23 mouse cellular contexts compared by ENCODE assay signal in genomic region chr13:4523201-4523838, GRCm38 (mm10). TPM values are rescaled to one million over a fixed set of nuclear protein-coding genes. Genes with fewer than 3 reads are reported as not detected.
DNase-seq lines count a peak whose midpoint lies in the region; ATAC-seq and TF ChIP-seq lines count a peak whose summit lies in the region.
"Had no signal": no experiment of that assay in that cellular context is flagged by ENCODE, and none has a peak within 500 bp of the region (broad histone marks: within the 10 kb centered on the region; RNA-seq: fewer than 3 reads in every experiment).

TSS of gene Akr1c20 (minus strand) at chr13:4523345.

- H3K4me3 ChIP-seq in kidney, postnatal 0 days (replicated peaks; ENCODE audit: low read depth, low read length): no peak within 1 kb of the TSS
- H3K4me3 ChIP-seq in forebrain, postnatal 0 days (ENCODE audit: low read depth, low read length): no peak within 1 kb of the TSS
- H3K4me3 ChIP-seq: embryonic facial prominence, embryonic 10.5 days; forebrain, embryonic 13.5 days; gastrocnemius, adult 2 months; hindbrain, embryonic 12.5 days had no signal

- no peaks in the 10 kb centered on the region for H3K4me1 ChIP-seq in kidney, postnatal 0 days (replicated peaks; ENCODE audit: insufficient read depth, low read length)
- H3K4me1 ChIP-seq in forebrain, postnatal 0 days (ENCODE audit: insufficient read depth): no peaks in the 10 kb centered on the region
- H3K4me1 ChIP-seq: embryonic facial prominence, embryonic 10.5 days; forebrain, embryonic 13.5 days; hindbrain, embryonic 12.5 days had no signal

- H3K4me2 ChIP-seq in kidney, postnatal 0 days (ENCODE audit: low read length): no peak within 1 kb of the TSS
- no peak within 1 kb of the TSS for H3K4me2 ChIP-seq in forebrain, postnatal 0 days (ENCODE audit: low read depth)
- H3K4me2 ChIP-seq: forebrain, embryonic 13.5 days; hindbrain, embryonic 12.5 days had no signal

- H3K27ac ChIP-seq in kidney, postnatal 0 days: no peak within 1 kb of the TSS
- H3K27ac ChIP-seq in forebrain, postnatal 0 days (ENCODE audit: low read depth, low read length): no peak within 1 kb of the TSS
- H3K27ac ChIP-seq: embryonic facial prominence, embryonic 10.5 days; forebrain, embryonic 13.5 days; gastrocnemius, adult 2 months; hindbrain, embryonic 12.5 days had no signal

- 72% methylated on average over 2 of the region's 2 CpGs for WGBS in kidney, postnatal 0 days
- 85% methylated on average over 2 of the region's 2 CpGs for WGBS in forebrain, postnatal 0 days

- no peak within 1 kb of the TSS for H3K9ac ChIP-seq in kidney, postnatal 0 days (ENCODE audit: low read depth, low read length)
- H3K9ac ChIP-seq in forebrain, postnatal 0 days: no peak within 1 kb of the TSS
- H3K9ac ChIP-seq: forebrain, embryonic 13.5 days; hindbrain, embryonic 12.5 days had no signal

- H3K36me3 ChIP-seq in kidney, postnatal 0 days (ENCODE audit: insufficient read depth, low read length): no peaks in the 10 kb centered on the region
- H3K36me3 ChIP-seq in forebrain, postnatal 0 days (ENCODE audit: insufficient read depth): no peaks in the 10 kb centered on the region
- H3K36me3 ChIP-seq: embryonic facial prominence, embryonic 10.5 days; hindbrain, embryonic 12.5 days had no signal

- H3K27me3 ChIP-seq in kidney, postnatal 0 days (ENCODE audit: insufficient read depth, low read length): no peaks in the 10 kb centered on the region
- H3K27me3 ChIP-seq in forebrain, postnatal 0 days (ENCODE audit: insufficient read depth, low read length): no peaks in the 10 kb centered on the region
- H3K27me3 ChIP-seq: forebrain, embryonic 13.5 days; hindbrain, embryonic 12.5 days had no signal

- H3K9me3 ChIP-seq in kidney, postnatal 0 days (replicated peaks; ENCODE audit: low read length): no peaks in the 10 kb centered on the region
- H3K9me3 ChIP-seq in forebrain, postnatal 0 days (ENCODE audit: low read length): no peaks in the 10 kb centered on the region
- H3K9me3 ChIP-seq: embryonic facial prominence, embryonic 10.5 days; forebrain, embryonic 13.5 days; hindbrain, embryonic 12.5 days had no signal

- no peak for DNase-seq in adrenal gland, postnatal 14 days
- DNase-seq in adrenal gland, postnatal 36 days: no peak
- peak; percentile 6 for DNase-seq in kidney, postnatal 0 days (ENCODE audit: low spot score)
- DNase-seq in kidney, postnatal 4 days: no peak
- peak; percentile 76 for DNase-seq in Muller cell, postnatal 12 days (ENCODE audit: inconsistent ontology term)
- DNase-seq in forebrain, postnatal 0 days: no peak
- DNase-seq: adrenal gland, postnatal 25 days; cerebellum, adult 2 months; cerebellum, postnatal 10 days; gastrocnemius, adult 2 months; gastrocnemius, postnatal 25 days; heart, postnatal 4 days had no signal

- no peak for ATAC-seq in kidney, postnatal 0 days (replicated peaks; ENCODE audit: low FRiP score, low read depth)
- no peak for ATAC-seq in forebrain, postnatal 0 days
- ATAC-seq: activated CD4-positive, CD25-positive, alpha-beta regulatory T cell, adult 4 months; forebrain, embryonic 13.5 days; hindbrain, embryonic 16.5 days; inflammation-experienced regulatory T-cells, adult 6 months had no signal

- TF ChIP-seq CTCF in kidney, postnatal 0 days (IDR thresholded peaks at IDR 0.05; ENCODE audit: low read depth): no peak
- TF ChIP-seq CTCF in forebrain, postnatal 0 days (IDR thresholded peaks at IDR 0.05; ENCODE audit: low read depth): no peak

RNA-seq across cellular contexts. Expression of gene Akr1c20, which starts in this region (rescaled TPM):
- total RNA-seq in adrenal gland, postnatal 14 days (2021): 0.94 and 22.9 TPM in 2 replicates
- under 1 TPM in 1 of 2 experiments, not detected in 1; 0.36 TPM for total RNA-seq in adrenal gland, postnatal 36 days (2021)
- 0.09 TPM in 1 of 2 replicates, not detected in the other for polyA plus RNA-seq in kidney, postnatal 0 days (2015; fragmentation: Nextera tagmentation; extraction: Ambion mirVana)
- total RNA-seq in forebrain, postnatal 0 days (2014; rRNA removed): not detected in 2 replicates
- not detected in 2 replicates for polyA plus RNA-seq in forebrain, postnatal 0 days (2015; fragmentation: Nextera tagmentation; extraction: Ambion mirVana)
- total RNA-seq: adrenal gland, postnatal 25 days; ES-E14; gastrocnemius, adult 2 months; gastrocnemius, postnatal 25 days; granulocyte monocyte progenitor cell, adult 5-6 weeks; heart, postnatal 10 days; heart, postnatal 4 days had no signal
- polyA plus RNA-seq: activated CD4-positive, CD25-positive, alpha-beta regulatory T cell, adult 4 months; cerebellum, adult 2 months; embryonic facial prominence, embryonic 10.5 days; embryonic facial prominence, embryonic 14.5 days; forebrain, embryonic 13.5 days; heart, embryonic 14.5 days; hindbrain, embryonic 12.5 days; hindbrain, embryonic 16.5 days; inflammation-experienced regulatory T-cells, adult 6 months had no signal

Comparison
In these comparisons a context has a peak if more than half of its experiments do, and no peak if none do; other contexts are left out.
1. Peak in DNase-seq in kidney, postnatal 0 days; RNA of the gene not detected or under 1 TPM.